Comparison of ENCODE assay signal across 8 mouse cellular contexts in genomic region chr2:32720681-32721229, GRCm38 (mm10). TPM values are rescaled to one million over a fixed set of nuclear protein-coding genes. Genes with fewer than 3 reads are reported as not detected.
A peak's percentile ranks its signal among the peaks of the same experiment; 100 is the strongest.
DNase-seq lines count a peak whose midpoint lies in the region; ATAC-seq lines count a peak whose summit lies in the region.

TSS of gene Sh2d3c (plus strand) at chr2:32721055.

- ATAC-seq in embryonic facial prominence, embryonic 15.5 days (ENCODE audit: insufficient number of reproducible peaks, low FRiP score, low TSS enrichment, low read depth): peak; percentile 64; the same call in 1 of the 2 replicates
- no peak for ATAC-seq in hindbrain, embryonic 11.5 days (ENCODE audit: low FRiP score)
- no peak for ATAC-seq in midbrain, embryonic 12.5 days (ENCODE audit: low FRiP score, low read depth)

- H3K9ac ChIP-seq in embryonic facial prominence, embryonic 15.5 days: no peak within 1 kb of the TSS
- H3K9ac ChIP-seq in hindbrain, embryonic 11.5 days (ENCODE audit: low read depth, low read length): no peak within 1 kb of the TSS
- H3K9ac ChIP-seq in midbrain, embryonic 12.5 days (replicated peaks): 0 out of 2 replicates have a peak within 1 kb of the TSS, but pooled peaks have one; percentile 11

- intact Hi-C loops in left cerebral cortex, postnatal 36 days (cut with DNase I): no loop called here

- no peaks in the 10 kb centered on the region for H3K36me3 ChIP-seq in embryonic facial prominence, embryonic 15.5 days
- H3K36me3 ChIP-seq in hindbrain, embryonic 11.5 days (ENCODE audit: control insufficient read depth, insufficient read depth, low read length): no peaks in the 10 kb centered on the region
- no peaks in the 10 kb centered on the region for H3K36me3 ChIP-seq in midbrain, embryonic 12.5 days

- peak within 1 kb of the TSS; percentile 25 for H3K4me3 ChIP-seq in embryonic facial prominence, embryonic 15.5 days (replicated peaks)
- H3K4me3 ChIP-seq in hindbrain, embryonic 11.5 days (ENCODE audit: low read depth, low read length): no peak within 1 kb of the TSS
- no peak within 1 kb of the TSS for H3K4me3 ChIP-seq in midbrain, embryonic 12.5 days

- peak within 1 kb of the TSS; percentile 34 for H3K4me2 ChIP-seq in embryonic facial prominence, embryonic 15.5 days (replicated peaks)
- no peak within 1 kb of the TSS for H3K4me2 ChIP-seq in hindbrain, embryonic 11.5 days (replicated peaks; ENCODE audit: low read depth, low read length)
- no peak within 1 kb of the TSS for H3K4me2 ChIP-seq in midbrain, embryonic 12.5 days (replicated peaks)

- no peaks in the 10 kb centered on the region for H3K27me3 ChIP-seq in embryonic facial prominence, embryonic 15.5 days
- no peaks in the 10 kb centered on the region for H3K27me3 ChIP-seq in hindbrain, embryonic 11.5 days (ENCODE audit: control insufficient read depth, insufficient read depth, low read length)
- H3K27me3 ChIP-seq in midbrain, embryonic 12.5 days: peaks cover 4% of the 10 kb centered on the region; the same call in 1 of the 2 replicates

- WGBS in embryonic facial prominence, embryonic 15.5 days: 32% methylated on average over 8 of the region's 8 CpGs
- WGBS in hindbrain, embryonic 11.5 days: 58% methylated on average over 8 of the region's 8 CpGs
- 59% methylated on average over 8 of the region's 8 CpGs for WGBS in midbrain, embryonic 12.5 days

- H3K9me3 ChIP-seq in embryonic facial prominence, embryonic 15.5 days (replicated peaks): no peaks in the 10 kb centered on the region
- no peaks in the 10 kb centered on the region for H3K9me3 ChIP-seq in hindbrain, embryonic 11.5 days (ENCODE audit: control insufficient read depth, low read length)
- H3K9me3 ChIP-seq in midbrain, embryonic 12.5 days: no peaks in the 10 kb centered on the region

- H3K4me1 ChIP-seq in embryonic facial prominence, embryonic 15.5 days: peaks cover 26% of the 10 kb centered on the region
- H3K4me1 ChIP-seq in hindbrain, embryonic 11.5 days (replicated peaks; ENCODE audit: control insufficient read depth, insufficient read depth, low read length): no peaks in the 10 kb centered on the region
- H3K4me1 ChIP-seq in midbrain, embryonic 12.5 days: peaks cover 9% of the 10 kb centered on the region

- H3K27ac ChIP-seq in embryonic facial prominence, embryonic 15.5 days (replicated peaks): peak within 1 kb of the TSS; percentile 17
- no peak within 1 kb of the TSS for H3K27ac ChIP-seq in hindbrain, embryonic 11.5 days (ENCODE audit: low read depth, low read length)
- no peak within 1 kb of the TSS for H3K27ac ChIP-seq in midbrain, embryonic 12.5 days (replicated peaks)

- peak; percentile 54 for DNase-seq in layer of hippocampus, adult 11-12 months (ENCODE audit: low spot score)
- DNase-seq in layer of hippocampus, adult 9-10 months (ENCODE audit: low spot score): no peak
- no peak for DNase-seq in hindbrain, embryonic 11.5 days (ENCODE audit: low spot score)
- no peak for DNase-seq in left cerebral cortex, postnatal 36 days (ENCODE audit: low spot score in 2 of 2)
- peak; percentile 75 for DNase-seq in thymus, postnatal 14 days
- no peak for DNase-seq in cerebellum, postnatal 25 days

RNA-seq across cellular contexts. Expression of gene Sh2d3c, which starts in this region (rescaled TPM):
- 27.3 and 27.6 TPM in 2 replicates for polyA plus RNA-seq in embryonic facial prominence, embryonic 15.5 days (2015; fragmentation: Nextera tagmentation; extraction: Ambion mirVana)
- polyA plus RNA-seq in hindbrain, embryonic 11.5 days (2014; fragmentation: Nextera tagmentation; extraction: Ambion mirVana): 25.9 and 27.6 TPM in 2 replicates
- total RNA-seq in left cerebral cortex, postnatal 36 days (2021): 10 to 100 TPM; 33.3 to 45.8 TPM
- polyA plus RNA-seq in midbrain, embryonic 12.5 days (2016; fragmentation: Nextera tagmentation; extraction: Ambion mirVana): 34.6 and 41.1 TPM in 2 replicates

Comparison
In these comparisons a context has a peak if more than half of its experiments do, and no peak if none do; other contexts are left out.
1. DNase-seq: peak in layer of hippocampus, adult 11-12 months (single experiment) and thymus, postnatal 14 days (single experiment); none in layer of hippocampus, adult 9-10 months (single experiment), hindbrain, embryonic 11.5 days (single experiment), left cerebral cortex, postnatal 36 days (0 of 2) and cerebellum, postnatal 25 days (0 of 2).